Mouse (Mus musculus) lung, embryonic 15.5 days (tissue): Measurements from ENCODE around the gene Angel1. TPM values are rescaled to one million over a fixed set of nuclear protein-coding genes. Genes with fewer than 3 reads are reported as not detected.

Experiments
- ATAC-seq: fragments of 200-750 bp; cut with Nextera tagmentation; 2 replicates; pipeline ENCODE4 v1.8.0; 2017; ENCODE audit warnings: moderate number of reproducible peaks, borderline replicate concordance; ENCODE audit not compliant: low FRiP score, low TSS enrichment; ENCODE audit errors: extremely low read depth
- H3K27ac ChIP-seq: fragments of 300-500 bp; sonication (generic); 2 replicates; pipeline ENCODE4 v1.5.1; 2015; ENCODE audit warnings: moderate library complexity, mild to moderate bottlenecking, inconsistent platforms
- H3K27me3 ChIP-seq: fragments of 300-500 bp; sonication (generic); 2 replicates; pipeline ENCODE4 v1.6.1; 2015; ENCODE audit warnings: inconsistent platforms
- H3K36me3 ChIP-seq: fragments of 300-500 bp; sonication (generic); 2 replicates; pipeline ENCODE4 v1.6.1; 2015; ENCODE audit warnings: inconsistent platforms
- H3K4me1 ChIP-seq: fragments of 300-500 bp; sonication (generic); 2 replicates; pipeline ENCODE4 v1.6.1; 2015; ENCODE audit warnings: inconsistent platforms
- H3K4me2 ChIP-seq: fragments of 300-500 bp; sonication (generic); 2 replicates; pipeline ENCODE4 v1.6.1; 2015; ENCODE audit warnings: inconsistent platforms, mild to moderate bottlenecking, moderate library complexity
- H3K4me3 ChIP-seq: fragments of 300-500 bp; sonication (generic); 2 replicates; pipeline ENCODE4 v1.5.1; 2015; ENCODE audit warnings: mild to moderate bottlenecking, inconsistent platforms
- H3K9ac ChIP-seq: fragments of 300-500 bp; sonication (generic); 2 replicates; pipeline ENCODE4 v1.6.1; 2015; ENCODE audit warnings: inconsistent platforms
- H3K9me3 ChIP-seq: fragments of 300-500 bp; sonication (generic); 2 replicates; pipeline ENCODE4 v1.6.1; 2016; ENCODE audit warnings: inconsistent platforms
- WGBS: fragments of 180-500 bp; shearing (Covaris S2); methylation state at CpG from one replicate; pipeline ENCODE4 v1.1.7; 2015; 5-methylcytosine and 5-hydroxymethylcytosine counted together
- polyA plus RNA-seq: library from polyadenylated mRNA; unstranded; fragments of >200 nt; fragmentation: Nextera tagmentation; extraction: Ambion mirVana; gene quantifications from 2 replicates; pipeline ENCODE4 v1.2.1, GENCODE M21; 2015

The Angel1 gene
- polyA plus RNA-seq, 1 experiment from 2014 or later, result 13.6 TPM

GRCm38 (mm10) chr12:86700927-86701310 is 25.3 kb downstream of the Angel1 start:
- Histone ChIP-seq H3K4me1 (peaks cover 31% of the 10 kb centered on the region), H3K27ac (no peak overlapping the region), H3K9me3 (no peaks in the 10 kb centered on the region), H3K4me3 (no peak overlapping the region), H3K4me2 (no peak overlapping the region), H3K27me3 (no peaks in the 10 kb centered on the region), H3K36me3 (no peaks in the 10 kb centered on the region), H3K9ac (no peak overlapping the region)
- no peak for ATAC-seq
- WGBS, result 69% methylated on average over 4 of the region's 4 CpGs

GRCm38 (mm10) chr12:86699965-86700926 is 26.0 kb downstream of the Angel1 start:
- H3K9ac ChIP-seq, result no peak overlapping the region
- 24% methylated on average over 19 of the region's 19 CpGs for WGBS
- no peaks in the 10 kb centered on the region for H3K36me3 ChIP-seq

DNA sequence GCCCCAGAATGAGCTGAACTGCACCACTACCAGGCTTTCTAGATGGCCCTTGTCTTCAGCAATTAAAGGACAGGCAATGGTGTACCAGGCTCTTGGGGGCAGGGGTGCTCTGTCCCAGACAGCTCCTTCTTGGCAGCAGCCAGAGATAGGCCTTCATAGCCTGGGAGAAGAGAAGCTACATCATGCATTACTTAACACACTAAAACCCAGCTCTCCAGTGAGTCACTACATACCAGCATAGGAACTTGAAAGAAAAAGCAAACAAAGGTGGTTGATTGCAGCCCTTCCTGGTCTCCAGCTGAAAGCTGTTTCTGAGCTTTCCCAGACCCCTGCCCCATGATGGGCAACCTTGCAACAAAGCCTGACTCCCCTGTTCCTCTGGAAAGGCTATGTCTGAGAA is 27.7 kb downstream of the Angel1 start:
- no peak overlapping the region for H3K4me3 ChIP-seq
- no peak overlapping the region for H3K4me2 ChIP-seq
- no peaks in the 10 kb centered on the region for H3K36me3 ChIP-seq
- peak overlapping the region; percentile 64 for H3K27ac ChIP-seq
- peaks cover 31% of the 10 kb centered on the region for H3K4me1 ChIP-seq
- H3K27me3 ChIP-seq, result no peaks in the 10 kb centered on the region
- no peak overlapping the region for H3K9ac ChIP-seq
- no peaks in the 10 kb centered on the region for H3K9me3 ChIP-seq
- peak; percentile 29; the same call in 1 of the 2 replicates for ATAC-seq

More at GRCm38 (mm10) chr12:86699965-86700926, 26.0 kb downstream of the Angel1 start:
- H3K27ac ChIP-seq, result no peak overlapping the region
- no peak overlapping the region for H3K4me3 ChIP-seq
- no peaks in the 10 kb centered on the region for H3K27me3 ChIP-seq
- H3K9me3 ChIP-seq, result no peaks in the 10 kb centered on the region
- H3K4me1 ChIP-seq, result peaks cover 31% of the 10 kb centered on the region
- no peak for ATAC-seq
- H3K4me2 ChIP-seq, result no peak overlapping the region

- no peaks in the 10 kb centered on the region for H3K9me3 ChIP-seq
- H3K4me3 ChIP-seq, result no peak overlapping the region
- whole genome bisulfite sequencing, result 49% methylated on average over 2 of the region's 2 CpGs
- H3K27me3 ChIP-seq, result no peaks in the 10 kb centered on the region
- H3K27ac ChIP-seq, result no peak overlapping the region
- H3K9ac ChIP-seq, result no peak overlapping the region
- H3K4me1 ChIP-seq, result peaks cover 36% of the 10 kb centered on the region
- ATAC-seq, result no peak
- H3K36me3 ChIP-seq, result no peaks in the 10 kb centered on the region
- no peak overlapping the region for H3K4me2 ChIP-seq
Observed at GRCm38 (mm10) chr12:86697996-86698395, 28.3 kb downstream of the Angel1 start.

GRCm38 (mm10) chr12:86694441-86694840 is 31.8 kb downstream of the Angel1 start:
- Histone ChIP-seq H3K9ac (no peak overlapping the region), H3K27ac (no peak overlapping the region), H3K4me3 (no peak overlapping the region), H3K9me3 (no peaks in the 10 kb centered on the region), H3K27me3 (no peaks in the 10 kb centered on the region), H3K4me1 (peaks cover 36% of the 10 kb centered on the region), H3K4me2 (no peak overlapping the region), H3K36me3 (no peaks in the 10 kb centered on the region)
- no peak for ATAC-seq
- WGBS, result 92% methylated on average over 1 of the region's 1 CpGs

GRCm38 (mm10) chr12:86693389-86693788 is 32.9 kb downstream of the Angel1 start:
- ATAC-seq, result no peak
- Histone ChIP-seq H3K4me1 (peaks cover 25% of the 10 kb centered on the region), H3K27me3 (no peaks in the 10 kb centered on the region)

GRCm38 (mm10) chr12:86692471-86693356 is 33.5 kb downstream of the Angel1 start:
- peak; percentile 53 for ATAC-seq
- Histone ChIP-seq H3K27me3 (no peaks in the 10 kb centered on the region), H3K9me3 (no peaks in the 10 kb centered on the region), H3K9ac (no peak overlapping the region), H3K36me3 (peaks cover 4% of the 10 kb centered on the region; the same call in 1 of the 2 replicates), H3K4me1 (peaks cover 19% of the 10 kb centered on the region), H3K4me2 (no peak overlapping the region), H3K27ac (no peak overlapping the region), H3K4me3 (no peak overlapping the region)
- WGBS, result 33% methylated on average over 5 of the region's 5 CpGs

More at GRCm38 (mm10) chr12:86693389-86693788, 32.9 kb downstream of the Angel1 start:
- peaks cover 4% of the 10 kb centered on the region; the same call in 1 of the 2 replicates for H3K36me3 ChIP-seq
- no peak overlapping the region for H3K27ac ChIP-seq
- H3K9ac ChIP-seq, result no peak overlapping the region
- no peaks in the 10 kb centered on the region for H3K9me3 ChIP-seq
- H3K4me3 ChIP-seq, result no peak overlapping the region
- H3K4me2 ChIP-seq, result no peak overlapping the region

DNA sequence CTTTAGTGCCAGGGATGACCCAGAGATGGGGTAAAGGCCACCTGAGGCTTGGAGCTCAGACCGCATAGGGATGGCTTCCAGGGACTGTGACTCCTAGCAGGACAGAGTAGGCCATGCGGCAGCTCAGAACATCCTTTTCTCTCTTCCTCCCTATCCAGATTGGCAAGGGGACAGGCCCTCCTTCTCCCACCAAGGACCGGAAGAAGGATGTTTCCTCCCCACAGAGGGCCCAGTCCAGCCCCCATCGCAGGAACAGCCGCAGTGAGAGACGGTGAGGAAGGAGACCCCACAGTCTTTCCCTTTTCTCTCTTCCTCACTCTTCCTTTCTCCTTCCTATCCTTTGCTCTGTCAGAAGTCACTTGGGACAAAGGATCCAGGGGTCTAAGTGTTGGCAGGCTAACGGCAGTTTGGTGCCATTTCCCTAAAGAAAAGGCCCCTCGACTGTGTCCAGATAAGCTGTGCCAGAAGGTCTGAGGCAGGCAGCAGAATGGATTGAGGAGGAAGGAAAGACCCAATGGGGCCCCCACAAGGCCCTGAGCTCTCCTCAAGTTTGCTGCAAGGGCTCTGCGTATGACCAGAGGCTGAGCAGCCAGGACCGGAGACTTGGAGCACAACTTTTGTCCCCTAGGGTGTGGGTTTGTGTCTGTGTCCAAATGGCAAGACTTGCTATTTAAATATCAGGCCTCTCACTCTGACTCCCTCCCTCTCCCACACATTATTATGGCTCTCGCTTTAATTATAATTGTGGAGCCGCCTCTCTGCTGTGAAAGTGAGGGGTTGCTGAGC is 35.4 kb downstream of the Angel1 start:
- peaks cover 4% of the 10 kb centered on the region; the same call in 1 of the 2 replicates for H3K36me3 ChIP-seq
- no peaks in the 10 kb centered on the region for H3K27me3 ChIP-seq
- peaks cover 34% of the 10 kb centered on the region for H3K4me1 ChIP-seq
- no peak for ATAC-seq
- peak overlapping the region; percentile 19; the same call in 1 of the 2 replicates for H3K27ac ChIP-seq
- no peak overlapping the region for H3K9ac ChIP-seq
- no peak overlapping the region for H3K4me2 ChIP-seq
- WGBS, result 58% methylated on average over 12 of the region's 12 CpGs
- no peaks in the 10 kb centered on the region for H3K9me3 ChIP-seq
- H3K4me3 ChIP-seq, result no peak overlapping the region

DNA sequence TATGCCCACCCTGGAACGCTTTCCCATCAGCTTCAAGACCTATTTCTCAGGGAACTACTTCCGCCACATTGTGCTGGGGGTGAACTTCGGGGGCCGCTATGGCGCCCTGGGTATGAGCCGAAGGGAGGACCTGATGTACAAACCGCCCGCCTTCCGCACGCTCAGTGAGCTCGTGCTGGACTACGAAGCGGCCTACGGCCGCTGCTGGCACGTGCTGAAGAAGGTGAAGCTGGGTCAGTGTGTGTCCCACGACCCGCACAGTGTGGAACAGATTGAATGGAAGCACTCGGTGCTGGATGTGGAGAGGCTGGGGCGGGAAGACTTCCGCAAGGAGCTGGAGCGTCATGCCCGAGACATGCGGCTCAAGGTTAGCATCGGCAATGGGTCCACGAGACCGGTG is 37.3 kb downstream of the Angel1 start:
- no peak overlapping the region for H3K9ac ChIP-seq
- no peaks in the 10 kb centered on the region for H3K27me3 ChIP-seq
- peaks cover 4% of the 10 kb centered on the region; the same call in 1 of the 2 replicates for H3K36me3 ChIP-seq
- peaks cover 38% of the 10 kb centered on the region for H3K4me1 ChIP-seq
- peak overlapping the region; percentile 74; the same call in 1 of the 2 replicates for H3K27ac ChIP-seq
- no peaks in the 10 kb centered on the region for H3K9me3 ChIP-seq
- H3K4me2 ChIP-seq, result no peak overlapping the region
- ATAC-seq, result no peak
- H3K4me3 ChIP-seq, result no peak overlapping the region
- 93% methylated on average over 27 of the region's 27 CpGs for WGBS

DNA sequence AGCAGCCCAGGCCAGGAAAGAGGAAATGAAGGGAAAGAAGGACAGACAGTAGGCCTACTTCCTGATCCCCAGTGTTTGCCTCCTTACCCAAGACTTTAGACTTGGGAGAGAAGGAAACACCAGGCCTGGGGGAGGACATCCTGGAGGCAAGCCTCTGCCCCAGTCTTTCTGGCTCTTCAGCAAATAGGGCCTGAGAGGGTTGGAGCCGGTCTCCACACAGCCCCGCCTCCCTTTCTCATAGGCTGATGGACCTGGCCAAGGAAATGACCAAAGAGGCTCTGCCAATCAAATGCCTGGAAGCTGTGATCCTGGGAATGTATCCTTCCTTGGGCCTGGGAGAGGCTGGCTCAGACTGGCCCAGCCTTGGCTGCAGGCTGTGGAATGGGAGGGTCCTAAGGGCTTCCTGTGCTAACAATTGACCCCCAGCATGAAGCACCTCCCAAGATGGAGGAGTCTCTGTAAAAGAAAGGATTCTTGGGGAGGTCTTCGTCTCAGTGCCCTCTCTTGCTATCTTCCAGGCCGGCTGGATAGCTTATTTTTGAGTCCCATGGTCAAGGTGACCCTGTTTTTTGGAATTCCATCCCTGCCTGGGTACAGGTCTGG is 38.2 kb downstream of the Angel1 start:
- WGBS, result 62% methylated on average over 4 of the region's 4 CpGs

More for the DNA sequence above, 38.2 kb downstream of the Angel1 start:
- H3K27me3 ChIP-seq, result no peaks in the 10 kb centered on the region
- H3K9ac ChIP-seq, result no peak overlapping the region
- peak overlapping the region; percentile 74 for H3K27ac ChIP-seq
- peaks cover 34% of the 10 kb centered on the region for H3K4me1 ChIP-seq
- no peak overlapping the region for H3K4me2 ChIP-seq
- H3K4me3 ChIP-seq, result no peak overlapping the region
- ATAC-seq, result peak; percentile 55
- no peaks in the 10 kb centered on the region for H3K9me3 ChIP-seq
- peaks cover 4% of the 10 kb centered on the region; the same call in 1 of the 2 replicates for H3K36me3 ChIP-seq
